Mouse (Mus musculus): Measurements from ENCODE around the gene F12. TPM values are rescaled to one million over a fixed set of nuclear protein-coding genes. Genes with fewer than 3 reads are reported as not detected.
A peak's percentile ranks its signal among the peaks of the same experiment; 100 is the strongest.
"Not testable (repeated sequence)": the region's sequence is repeated elsewhere in the genome, so short reads cannot be mapped to it uniquely, and the experiment has no call there.

Gene F12
- total RNA-seq, 1 experiment from 2014 or later, result not detected

GRCm38 (mm10) chr13:55450511-55450980 is 24.0 kb upstream of the F12 start:
- no peak for ATAC-seq (replicated peaks; ENCODE audit: low read depth, poor library complexity, severe bottlenecking)

- ATAC-seq (replicated peaks; ENCODE audit: low read depth, poor library complexity, severe bottlenecking), result 0 out of 2 replicates have a peak, but pooled peaks have one; percentile 7
Measured at GRCm38 (mm10) chr13:55449679-55450441, 23.3 kb upstream of the F12 start.

- ATAC-seq (replicated peaks; ENCODE audit: low read depth, poor library complexity, severe bottlenecking), result no peak
Measured at GRCm38 (mm10) chr13:55449205-55449604, 22.6 kb upstream of the F12 start.

GRCm38 (mm10) chr13:55448131-55448530 is 21.5 kb upstream of the F12 start:
- ATAC-seq (replicated peaks; ENCODE audit: low read depth, poor library complexity, severe bottlenecking), result no peak

- ATAC-seq (replicated peaks; ENCODE audit: low read depth, poor library complexity, severe bottlenecking), result peak; percentile 22
Measured at GRCm38 (mm10) chr13:55447543-55447943, 20.9 kb upstream of the F12 start.

- ATAC-seq (replicated peaks; ENCODE audit: low read depth, poor library complexity, severe bottlenecking), result 0 out of 2 replicates have a peak, but pooled peaks have one; percentile 14
Measured at GRCm38 (mm10) chr13:55446483-55447105, 20.0 kb upstream of the F12 start.

- ATAC-seq (replicated peaks; ENCODE audit: low read depth, poor library complexity, severe bottlenecking), result no peak
Measured at GRCm38 (mm10) chr13:55445361-55446091, 18.9 kb upstream of the F12 start.

- ATAC-seq (replicated peaks; ENCODE audit: low read depth, poor library complexity, severe bottlenecking), result peak; percentile 86
Measured at GRCm38 (mm10) chr13:55444937-55445315, 18.3 kb upstream of the F12 start, which contains the start of gene Grk6. TSS of gene Grk6 (plus strand) at chr13:55445072.

GRCm38 (mm10) chr13:55444286-55444936 is 17.8 kb upstream of the F12 start:
- ATAC-seq (replicated peaks; ENCODE audit: low read depth, poor library complexity, severe bottlenecking), result peak; percentile 21

GRCm38 (mm10) chr13:55443799-55444285 is 17.2 kb upstream of the F12 start:
- ATAC-seq (replicated peaks; ENCODE audit: low read depth, poor library complexity, severe bottlenecking), result no peak

GRCm38 (mm10) chr13:55437111-55437629 is 10.6 kb upstream of the F12 start:
- not testable (repeated sequence) for ATAC-seq (replicated peaks; ENCODE audit: low read depth, poor library complexity, severe bottlenecking)

- peak; percentile 80 for ATAC-seq (replicated peaks; ENCODE audit: low read depth, poor library complexity, severe bottlenecking)
Measured at GRCm38 (mm10) chr13:55431889-55432685, 5.5 kb upstream of the F12 start.

GRCm38 (mm10) chr13:55430566-55430965 is 4.0 kb upstream of the F12 start:
- ATAC-seq (replicated peaks; ENCODE audit: low read depth, poor library complexity, severe bottlenecking), result no peak

GRCm38 (mm10) chr13:55429226-55429888 is 2.8 kb upstream of the F12 start:
- peak; percentile 85 for ATAC-seq (replicated peaks; ENCODE audit: low read depth, poor library complexity, severe bottlenecking)

GRCm38 (mm10) chr13:55420933-55421800 is 5.4 kb downstream of the F12 start:
- ATAC-seq (replicated peaks; ENCODE audit: low read depth, poor library complexity, severe bottlenecking), result peak; percentile 68

- 0 out of 2 replicates have a peak, but pooled peaks have one; percentile 19 for ATAC-seq (replicated peaks; ENCODE audit: low read depth, poor library complexity, severe bottlenecking)
Measured at GRCm38 (mm10) chr13:55420018-55420932, 6.3 kb downstream of the F12 start.

Data from common myeloid progenitor, adult 5-6 weeks (primary cell).